Mouse (Mus musculus) CD4-positive helper T cell, adult 2 months (primary cell): ENCODE results near the gene Gm7861.
"Not testable (repeated sequence)": the region's sequence is repeated elsewhere in the genome, so short reads cannot be mapped to it uniquely, and the experiment has no call there.

Experiments used
- DNase-seq: peaks from one replicate; pipeline ENCODE4 v3.0.0-alpha.2; 2012; ENCODE audit warnings: low read depth, missing footprints, low spot score

The Gm7861 gene

DNA sequence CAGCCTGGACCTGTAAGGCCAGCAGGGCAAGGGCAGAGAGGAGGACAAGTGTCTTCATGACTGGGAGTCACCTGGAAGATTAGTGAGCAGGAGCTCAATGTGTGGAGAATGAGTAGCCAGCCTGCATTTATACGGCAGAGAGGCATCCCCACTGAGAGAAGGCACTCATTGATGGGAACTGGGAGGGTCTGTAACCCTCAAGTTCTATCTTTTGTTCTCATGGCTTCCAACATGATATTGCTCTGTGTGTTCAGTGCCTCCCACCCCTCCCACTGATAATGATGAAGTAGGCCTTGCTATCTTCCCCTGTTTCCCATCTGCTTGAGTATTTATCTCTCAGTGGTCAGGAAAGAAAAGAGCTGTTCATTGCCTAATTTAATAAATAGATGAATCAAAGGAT, at the start of gene Gm7861:
Gene Gm7861, minus strand, starts transcription at position 101 of the 400 bp plus-strand sequence.
- DNase-seq: not testable (repeated sequence)

DNA sequence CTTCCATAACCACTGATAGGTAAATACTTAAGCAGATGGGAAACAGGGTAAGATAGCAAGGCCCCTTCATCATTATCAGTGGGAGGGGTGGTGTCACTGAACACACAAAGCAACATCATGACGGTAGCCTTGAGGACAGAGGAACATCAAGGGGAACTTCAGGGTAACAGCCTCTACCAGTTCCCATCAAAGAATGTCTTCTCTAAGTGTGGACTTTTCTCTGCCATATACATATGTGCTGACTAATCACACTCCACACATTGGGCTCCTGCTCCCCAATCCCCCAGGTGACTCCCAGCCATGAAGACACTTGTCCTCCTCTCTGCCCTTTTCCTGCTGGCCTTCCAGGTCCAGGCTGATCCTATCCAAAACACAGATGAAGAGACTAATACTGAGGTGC, 23.6 kb upstream of the Gm7861 start, which contains the start of gene Defa26:
Gene Defa26, plus strand, starts transcription at position 301 of the 400 bp plus-strand sequence.
- DNase-seq: not testable (repeated sequence)

DNA sequence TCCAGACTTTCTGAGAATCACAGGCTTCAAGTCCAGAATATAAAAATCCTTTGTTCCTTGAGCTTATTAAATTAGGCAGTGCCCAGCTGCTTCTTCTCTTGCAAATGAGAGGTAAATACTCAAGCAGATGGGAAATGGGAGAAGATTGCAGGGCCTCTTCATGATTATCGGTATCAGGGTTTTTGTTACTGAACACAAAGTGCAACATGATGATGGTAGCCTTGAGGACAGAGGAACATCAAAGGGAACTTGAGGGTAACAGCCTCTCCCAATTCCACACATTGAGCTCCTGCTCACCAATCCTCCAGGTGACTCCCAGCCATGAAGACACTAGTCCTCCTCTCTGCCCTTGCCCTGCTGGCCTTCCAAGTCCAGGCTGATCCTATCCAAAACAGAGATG, 11.6 kb downstream of the Gm7861 start, which contains the start of gene Defa28:
Gene Defa28, plus strand, starts transcription at position 301 of the 400 bp plus-strand sequence.
- DNase-seq: not testable (repeated sequence)

DNA sequence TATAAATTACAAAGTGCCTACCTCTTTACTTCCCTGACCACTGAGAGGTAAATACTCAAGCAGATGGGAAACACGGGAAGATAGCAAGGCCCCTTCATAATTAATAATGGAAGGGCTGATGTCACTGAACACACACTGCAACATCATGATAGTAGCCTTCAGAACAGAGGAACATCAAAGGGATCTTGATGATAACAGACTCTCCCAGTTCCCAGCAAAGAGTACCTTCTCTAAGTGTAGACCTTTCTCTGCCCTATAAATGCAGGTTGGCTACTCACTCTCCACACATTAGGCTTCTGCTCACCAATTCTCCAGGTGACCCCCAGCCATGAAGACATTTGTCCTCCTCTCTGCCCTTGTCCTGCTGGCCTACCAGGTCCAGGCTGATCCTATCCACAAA, 29.2 kb downstream of the Gm7861 start, which contains the start of gene Defa37:
Gene Defa37, plus strand, starts transcription at position 301 of the 400 bp plus-strand sequence.
- not testable (repeated sequence) for DNase-seq
